Mouse (Mus musculus) bone marrow, adult 2 months (tissue): ENCODE results near the gene Slc25a3.
A peak's percentile ranks its signal among the peaks of the same experiment; 100 is the strongest.

Source experiments
- CTCF ChIP-seq: fragments of 200-500 bp; IDR thresholded peaks from 2 replicates; pipeline ENCODE4 v1.5.1; 2011; ENCODE audit warnings: low read length, control low read depth; ENCODE audit not compliant: control insufficient read depth, insufficient read depth
- POLR2A ChIP-seq: fragments of 200-500 bp; IDR thresholded peaks from 2 replicates; pipeline ENCODE4 v1.6.1; 2011; ENCODE audit warnings: low read depth, mild to moderate bottlenecking, control low read depth, low read length, borderline replicate concordance; ENCODE audit not compliant: control insufficient read depth

DNA sequence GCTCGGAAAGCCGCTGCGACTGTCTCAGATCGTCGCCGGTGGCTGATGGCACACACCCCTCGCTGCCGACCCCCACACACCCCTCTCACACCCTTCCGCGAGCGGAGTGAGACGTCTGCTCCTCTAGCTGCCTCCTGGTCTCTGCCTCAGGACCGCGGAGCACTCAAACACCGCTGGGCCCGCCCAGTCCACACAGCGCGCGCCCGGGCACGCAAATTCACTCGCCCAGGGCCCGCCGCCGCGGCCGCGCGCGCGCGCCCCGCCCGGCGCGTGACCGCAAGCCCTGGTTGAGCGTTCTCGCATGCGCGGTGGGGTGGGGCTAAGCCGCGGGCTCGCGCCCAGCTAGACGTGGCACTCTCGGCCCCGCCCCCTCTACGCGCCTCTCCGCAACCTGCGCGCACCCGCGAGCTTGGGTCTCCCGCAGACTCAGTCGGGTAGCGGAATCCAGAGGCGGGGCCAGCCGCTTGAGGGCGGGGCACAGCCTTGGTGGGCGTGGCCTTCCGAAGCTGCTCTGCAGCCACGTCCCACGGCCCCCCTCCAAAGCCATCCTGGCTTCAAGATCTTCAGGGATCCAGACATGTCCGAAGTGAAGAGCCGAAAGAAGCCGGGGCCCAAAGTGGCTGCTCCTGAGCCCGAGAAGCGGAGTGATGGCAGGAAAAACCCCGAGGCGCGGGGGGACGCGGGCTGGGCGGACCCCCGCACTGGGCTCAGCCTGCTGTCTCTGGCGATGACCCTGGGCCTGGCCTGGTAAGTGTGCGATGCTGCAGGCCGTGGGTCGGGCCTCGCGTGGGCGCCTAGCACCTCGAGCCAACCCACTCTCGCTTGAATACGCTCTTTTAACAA lies 41.1 kb downstream of the Slc25a3 start, which contains the start of the genes Apaf1 and Ikbip:
- TF ChIP-seq CTCF (no peak), POLR2A (peak; percentile 95)
